Mouse (Mus musculus): ENCODE measurements around the gene Bin2.

GRCm38 (mm10) chr15:100679005-100679404, 9.7 kb upstream of the Bin2 start:
- TF ChIP-seq CTCF (IDR thresholded peaks at IDR 0.05; ENCODE audit: low read depth), result no peak
- no peak for TF ChIP-seq EP300 (IDR thresholded peaks at IDR 0.05; ENCODE audit: low read depth)
